Mouse (Mus musculus) lung, embryonic 14.5 days (tissue): ENCODE data around the gene Krcc1. TPM values are rescaled to one million over a fixed set of nuclear protein-coding genes. Genes with fewer than 3 reads are reported as not detected.

Source experiments
- ATAC-seq: fragments of 200-750 bp; cut with Nextera tagmentation; 2 replicates; pipeline ENCODE4 v1.8.0; 2017; ENCODE audit warnings: mild to moderate bottlenecking, moderate TSS enrichment, moderate library complexity; ENCODE audit not compliant: insufficient read depth
- DNase-seq: peaks from one replicate; pipeline ENCODE4 v3.0.0-alpha.2; 2015
- H3K27ac ChIP-seq: fragments of 300-500 bp; sonication (generic); 2 replicates; pipeline ENCODE4 v1.5.1; 2014; ENCODE audit warnings: low read depth, mild to moderate bottlenecking, moderate library complexity
- H3K27me3 ChIP-seq: fragments of 300-500 bp; sonication (generic); 2 replicates; pipeline ENCODE4 v1.6.1; 2014; ENCODE audit warnings: low read length, control low read depth; ENCODE audit not compliant: insufficient read depth
- H3K36me3 ChIP-seq: fragments of 300-500 bp; sonication (generic); 2 replicates; pipeline ENCODE4 v1.6.1; 2014; ENCODE audit warnings: control low read depth; ENCODE audit not compliant: insufficient read depth
- H3K4me1 ChIP-seq: fragments of 300-500 bp; sonication (generic); 2 replicates; pipeline ENCODE4 v1.6.1; 2014; ENCODE audit warnings: antibody characterized with exemption, control low read depth; ENCODE audit not compliant: insufficient read depth
- H3K4me2 ChIP-seq: fragments of 300-500 bp; sonication (generic); 2 replicates; pipeline ENCODE4 v1.6.1; 2014; ENCODE audit warnings: mild to moderate bottlenecking
- H3K4me3 ChIP-seq: fragments of 300-500 bp; sonication (generic); 2 replicates; pipeline ENCODE4 v1.5.1; 2014; ENCODE audit warnings: low read depth, low read length
- H3K9ac ChIP-seq: fragments of 300-500 bp; sonication (generic); 2 replicates; pipeline ENCODE4 v1.6.1; 2014
- H3K9me3 ChIP-seq: fragments of 300-500 bp; sonication (generic); 2 replicates; pipeline ENCODE4 v1.6.1; 2016; ENCODE audit warnings: low read depth, low read length, control low read depth
- CTCF ChIP-seq: IDR thresholded peaks from 2 replicates; pipeline ENCODE4 v1.5.1; 2016; ENCODE audit warnings: antibody characterized with exemption, low read depth
- WGBS: fragments of 180-500 bp; shearing (Covaris S2); extraction: QIAGEN DNeasy Blood & Tissue Kit; methylation state at CpG from one replicate; pipeline ENCODE4 v1.1.7; 2014; 5-methylcytosine and 5-hydroxymethylcytosine counted together
- polyA plus RNA-seq: library from polyadenylated mRNA; unstranded; fragments of >200 nt; fragmentation: Nextera tagmentation; extraction: Ambion mirVana; gene quantifications from 2 replicates; pipeline ENCODE4 v1.2.1, GENCODE M21; 2014

The Krcc1 gene
- polyA plus RNA-seq: 45.5 and 49.0 TPM in 2 replicates

- under 1% methylated on average over 78 of the region's 84 CpGs for WGBS
- peak within 1 kb of the TSS; percentile 69 for H3K4me2 ChIP-seq
- no peak for TF ChIP-seq CTCF
Measured at GRCm38 (mm10) chr6:71271389-71272315, at the start of gene Krcc1. Gene Krcc1 (plus strand): TSS chr6:71271677.

GRCm38 (mm10) chr6:71224184-71224943, 47.1 kb upstream of the Krcc1 start:
- H3K4me2 ChIP-seq: no peak overlapping the region
- H3K4me1 ChIP-seq: peaks cover 17% of the 10 kb centered on the region
- no peak overlapping the region for H3K4me3 ChIP-seq
- H3K9ac ChIP-seq: no peak overlapping the region
- DNase-seq (peak; percentile 57), ATAC-seq (peak; percentile 75; the same call in 1 of the 2 replicates)
- H3K27ac ChIP-seq: no peak overlapping the region
- no peaks in the 10 kb centered on the region for H3K27me3 ChIP-seq
- TF ChIP-seq CTCF: no peak
- 26% methylated on average over 3 of the region's 3 CpGs for WGBS
- no peaks in the 10 kb centered on the region for H3K36me3 ChIP-seq
- no peaks in the 10 kb centered on the region for H3K9me3 ChIP-seq

More at GRCm38 (mm10) chr6:71271389-71272315, at the start of gene Krcc1:
- peak; percentile 94 for ATAC-seq
- Histone ChIP-seq H3K36me3 (no peaks in the 10 kb centered on the region), H3K27me3 (no peaks in the 10 kb centered on the region), H3K9me3 (no peaks in the 10 kb centered on the region), H3K4me1 (no peaks in the 10 kb centered on the region), H3K4me3 (peak within 1 kb of the TSS; percentile 75), H3K27ac (peak within 1 kb of the TSS; percentile 97), H3K9ac (peak within 1 kb of the TSS; percentile 94)
- DNase-seq: peak; percentile 100

DNA sequence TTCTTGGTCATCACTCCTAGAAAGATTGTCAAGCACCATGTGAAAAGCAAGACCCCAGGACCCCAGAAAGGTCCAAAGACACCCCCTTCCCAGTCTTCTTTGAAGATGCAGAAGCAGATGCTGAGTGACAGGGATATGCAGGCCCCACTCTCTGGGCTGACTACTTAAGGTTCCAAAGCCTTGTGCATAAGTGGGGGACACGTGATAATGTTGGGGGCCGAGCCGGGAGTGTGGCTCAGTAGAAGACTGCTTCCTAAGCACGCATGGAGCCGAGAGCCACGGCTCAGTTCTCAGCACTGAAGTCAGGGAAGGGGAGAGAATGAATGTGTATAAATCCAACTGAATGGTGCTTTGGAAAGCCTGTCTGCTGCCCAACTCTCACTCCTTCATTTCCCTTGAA, 44.9 kb upstream of the Krcc1 start:
- no peaks in the 10 kb centered on the region for H3K36me3 ChIP-seq
- H3K4me2 ChIP-seq: no peak overlapping the region
- TF ChIP-seq CTCF: no peak
- H3K27me3 ChIP-seq: no peaks in the 10 kb centered on the region
- 18% methylated on average over 6 of the region's 6 CpGs for WGBS
- H3K9me3 ChIP-seq: no peaks in the 10 kb centered on the region
- peaks cover 17% of the 10 kb centered on the region for H3K4me1 ChIP-seq
- no peak overlapping the region for H3K4me3 ChIP-seq
- DNase-seq: no peak
- H3K27ac ChIP-seq: peak overlapping the region; percentile 58; the same call in 1 of the 2 replicates
- no peak for ATAC-seq
- no peak overlapping the region for H3K9ac ChIP-seq

- Histone ChIP-seq H3K27me3 (no peaks in the 10 kb centered on the region), H3K4me3 (no peak overlapping the region), H3K36me3 (no peaks in the 10 kb centered on the region), H3K4me2 (0 out of 2 replicates have a peak overlapping the region, but pooled peaks have one; percentile 18), H3K4me1 (peaks cover 17% of the 10 kb centered on the region), H3K9me3 (no peaks in the 10 kb centered on the region), H3K27ac (peak overlapping the region; percentile 64), H3K9ac (no peak overlapping the region)
- 9% methylated on average over 7 of the region's 7 CpGs for WGBS
- TF ChIP-seq CTCF: no peak
- ATAC-seq: peak; percentile 50
- DNase-seq: peak; percentile 49
Measured at GRCm38 (mm10) chr6:71227157-71227770, 44.2 kb upstream of the Krcc1 start.

GRCm38 (mm10) chr6:71235121-71235520, 36.4 kb upstream of the Krcc1 start:
- no peak for ATAC-seq

GRCm38 (mm10) chr6:71235944-71236343, 35.5 kb upstream of the Krcc1 start:
- no peak for DNase-seq
- Histone ChIP-seq H3K27me3 (no peaks in the 10 kb centered on the region), H3K9me3 (no peaks in the 10 kb centered on the region), H3K27ac (no peak overlapping the region), H3K9ac (no peak overlapping the region), H3K36me3 (no peaks in the 10 kb centered on the region), H3K4me1 (no peaks in the 10 kb centered on the region), H3K4me2 (no peak overlapping the region), H3K4me3 (no peak overlapping the region)
- TF ChIP-seq CTCF: no peak
- 52% methylated on average over 3 of the region's 3 CpGs for WGBS
- no peak for ATAC-seq

More at GRCm38 (mm10) chr6:71235121-71235520, 36.4 kb upstream of the Krcc1 start:
- no peak overlapping the region for H3K27ac ChIP-seq
- no peaks in the 10 kb centered on the region for H3K36me3 ChIP-seq
- H3K27me3 ChIP-seq: no peaks in the 10 kb centered on the region
- no peaks in the 10 kb centered on the region for H3K4me1 ChIP-seq
- 67% methylated on average over 13 of the region's 13 CpGs for WGBS
- H3K4me3 ChIP-seq: no peak overlapping the region
- no peak overlapping the region for H3K4me2 ChIP-seq
- no peaks in the 10 kb centered on the region for H3K9me3 ChIP-seq
- no peak for DNase-seq
- no peak overlapping the region for H3K9ac ChIP-seq
- no peak for TF ChIP-seq CTCF
